Mouse (Mus musculus) c-Kit-positive CD71-negative TER-119-negative erythroid progenitor cells, embryonic 14.5 days (primary cell): ENCODE measurements around the gene Ndufb5.
"Not testable (repeated sequence)": the region's sequence is repeated elsewhere in the genome, so short reads cannot be mapped to it uniquely, and the experiment has no call there.

ENCODE experiments used
- DNase-seq: peaks from one replicate; pipeline ENCODE4 v3.0.0-alpha.2; 2013; ENCODE audit warnings: low read depth

The Ndufb5 gene

GRCm38 (mm10) chr3:32727861-32728260 lies 8.9 kb upstream of the Ndufb5 start:
- DNase-seq = no peak

- DNase-seq = peak; percentile 4
These were observed 424 bp downstream of the Ndufb5 start, which contains the start of gene Mrpl47 for GRCm38 (mm10) chr3:32737172-32737655. Gene Mrpl47, minus strand, starts transcription at chr3:32737605.

- no peak for DNase-seq
These were observed 1.8 kb downstream of the Ndufb5 start for GRCm38 (mm10) chr3:32738549-32738948.

- DNase-seq = no peak
These were observed 5.5 kb downstream of the Ndufb5 start for GRCm38 (mm10) chr3:32742276-32742780.

GRCm38 (mm10) chr3:32745001-32745400 lies 8.2 kb downstream of the Ndufb5 start:
- no peak for DNase-seq

- DNase-seq = not testable (repeated sequence)
These were observed 8.6 kb downstream of the Ndufb5 start for GRCm38 (mm10) chr3:32745426-32745825.

GRCm38 (mm10) chr3:32748384-32748783 lies 11.6 kb downstream of the Ndufb5 start:
- no peak for DNase-seq

GRCm38 (mm10) chr3:32749820-32750579 lies 13.2 kb downstream of the Ndufb5 start:
- no peak for DNase-seq

GRCm38 (mm10) chr3:32754384-32754915 lies 17.7 kb downstream of the Ndufb5 start:
- no peak for DNase-seq

GRCm38 (mm10) chr3:32759212-32759611 lies 22.4 kb downstream of the Ndufb5 start:
- DNase-seq = no peak

GRCm38 (mm10) chr3:32762962-32763361 lies 26.2 kb downstream of the Ndufb5 start:
- no peak for DNase-seq

- no peak for DNase-seq
These were observed 27.1 kb downstream of the Ndufb5 start for GRCm38 (mm10) chr3:32763902-32764301.

- no peak for DNase-seq
These were observed 34.0 kb downstream of the Ndufb5 start for GRCm38 (mm10) chr3:32770781-32771180.
